Mouse (Mus musculus): Measurements from ENCODE around the gene Nudcd3.

GRCm38 (mm10) chr11:6065551-6066121, 134.6 kb downstream of the Nudcd3 start:
- no peak for TF ChIP-seq CTCF (IDR thresholded peaks at IDR 0.05; ENCODE audit: low read depth)
- no peak for TF ChIP-seq EP300 (IDR thresholded peaks at IDR 0.05; ENCODE audit: low read depth)

All from heart, postnatal 0 days (tissue).